Mouse (Mus musculus) urinary bladder, postnatal 36 days (tissue): Measurements from ENCODE around the gene Ndufv1.
"Not testable (repeated sequence)": the region's sequence is repeated elsewhere in the genome, so short reads cannot be mapped to it uniquely, and the experiment has no call there.

ENCODE experiments used
- DNase-seq, 2 experiments: peaks; one replicate each; pipeline ENCODE4 v3.0.0; 2022; ENCODE audit warnings: low spot score in 2 of 2, mixed read lengths in 1 of 2

Gene Ndufv1

DNA sequence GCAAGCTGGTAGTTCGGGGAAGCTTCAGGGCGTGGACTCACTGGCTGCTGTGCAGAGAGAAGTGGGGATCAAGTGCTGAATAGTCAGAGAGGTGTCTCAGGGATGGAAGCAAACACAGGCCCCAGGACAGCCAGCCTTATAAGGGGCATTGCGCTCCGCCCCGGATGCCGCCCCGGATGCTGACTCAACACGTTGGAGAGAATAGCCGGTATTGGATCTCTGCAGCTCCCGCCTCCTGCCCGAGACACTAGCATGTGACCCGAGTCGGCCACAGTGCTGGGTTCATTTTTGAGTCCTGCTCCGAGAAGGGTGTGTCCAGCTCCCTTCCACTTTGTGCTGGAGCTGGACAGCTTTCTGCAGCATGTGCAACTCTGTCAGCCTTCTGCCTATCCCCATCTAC is 29.5 kb upstream of the Ndufv1 start:
- peak; percentile 42 to 65 for DNase-seq

DNA sequence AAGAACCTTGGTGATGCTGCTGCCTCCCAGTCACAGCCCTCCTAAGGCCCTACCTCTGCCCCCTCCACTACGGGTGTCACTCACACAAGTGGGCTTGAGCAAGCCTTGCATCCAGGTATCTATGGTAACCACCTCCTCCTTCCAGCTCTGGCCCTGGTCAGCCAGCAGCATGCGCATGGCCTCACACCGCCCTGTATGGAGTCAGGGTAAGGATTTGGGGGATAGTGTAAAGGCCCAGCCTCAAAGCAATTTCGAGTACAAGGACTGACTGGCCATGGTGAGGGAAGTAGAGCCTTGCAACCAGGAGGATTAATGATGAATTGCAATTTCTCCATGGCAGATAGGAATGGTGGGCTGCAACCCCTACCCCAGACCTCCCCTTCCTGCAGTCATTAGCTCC is 28.9 kb upstream of the Ndufv1 start:
- not testable (repeated sequence) for DNase-seq

DNA sequence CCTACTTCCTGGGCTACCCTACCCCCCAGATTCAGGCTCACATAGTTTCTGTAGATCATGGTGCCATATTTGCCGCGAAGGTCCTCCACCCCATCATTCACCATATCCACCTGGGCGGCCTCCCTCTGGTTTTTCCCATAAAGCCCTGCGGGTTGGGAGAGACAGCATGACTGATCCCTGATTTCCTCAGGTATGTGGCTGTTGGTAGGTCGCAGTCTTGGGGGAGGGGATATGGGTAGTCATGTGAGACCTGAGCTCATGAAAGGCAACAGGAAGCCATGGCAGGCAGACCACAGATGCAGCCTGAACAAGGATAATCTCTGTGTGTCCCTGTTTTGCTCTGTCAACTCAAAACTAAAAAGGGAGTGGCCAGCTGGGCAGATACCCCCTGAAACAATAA is 28.3 kb upstream of the Ndufv1 start:
- not testable (repeated sequence) for DNase-seq

DNA sequence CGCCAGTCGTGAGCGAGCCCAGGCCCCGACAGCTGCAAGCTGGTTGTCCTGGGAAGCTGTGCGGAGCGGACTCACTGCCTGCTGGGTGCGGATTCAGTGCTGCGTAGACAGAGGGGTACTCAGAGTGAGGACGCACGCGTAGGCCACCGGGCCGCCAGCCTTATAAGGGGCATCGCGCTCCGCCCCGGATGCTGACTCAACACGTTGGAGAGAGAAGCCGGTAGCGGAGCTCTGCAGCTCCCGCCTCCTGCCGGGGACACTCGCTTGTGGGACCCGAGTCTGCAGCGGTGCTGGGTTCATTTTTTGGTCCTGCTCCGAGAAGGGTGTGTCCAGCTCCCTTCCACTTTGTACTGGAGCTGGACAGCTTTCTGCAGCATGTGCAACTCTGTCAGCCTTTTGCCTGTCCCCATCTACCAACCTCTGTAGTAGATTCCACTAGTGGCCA is 25.2 kb upstream of the Ndufv1 start, which contains the start of gene Gstp1:
TSS of gene Gstp1 (minus strand) at position 198 of the 445 bp plus-strand sequence.
- DNase-seq = peak; percentile 86 to 91

DNA sequence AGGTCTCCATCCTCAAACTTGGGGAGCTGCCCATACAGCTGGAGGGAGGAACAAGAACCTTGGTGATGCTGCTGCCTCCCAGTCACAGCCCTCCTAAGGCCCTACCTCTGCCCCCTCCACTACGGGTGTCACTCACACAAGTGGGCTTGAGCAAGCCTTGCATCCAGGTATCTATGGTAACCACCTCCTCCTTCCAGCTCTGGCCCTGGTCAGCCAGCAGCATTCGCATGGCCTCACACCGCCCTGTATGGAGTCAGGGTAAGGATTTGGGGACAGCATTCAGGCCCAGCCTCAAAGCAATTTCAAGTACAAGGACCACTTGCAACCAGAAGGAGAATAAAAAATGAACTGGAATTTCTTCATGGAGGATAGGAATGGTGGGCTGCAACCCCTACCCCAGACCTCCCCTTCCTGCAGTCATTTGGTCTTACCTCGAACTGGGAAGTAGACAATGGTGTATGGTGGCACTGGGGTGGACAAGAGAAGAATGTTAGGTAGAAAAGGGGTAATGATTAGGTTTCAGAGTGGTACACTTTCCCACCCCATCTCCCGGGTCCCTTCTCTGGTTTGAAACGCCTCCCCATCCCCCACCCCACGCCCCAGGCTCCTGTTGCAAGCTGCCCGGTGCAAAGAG is 24.7 kb upstream of the Ndufv1 start:
- not testable (repeated sequence) for DNase-seq

DNA sequence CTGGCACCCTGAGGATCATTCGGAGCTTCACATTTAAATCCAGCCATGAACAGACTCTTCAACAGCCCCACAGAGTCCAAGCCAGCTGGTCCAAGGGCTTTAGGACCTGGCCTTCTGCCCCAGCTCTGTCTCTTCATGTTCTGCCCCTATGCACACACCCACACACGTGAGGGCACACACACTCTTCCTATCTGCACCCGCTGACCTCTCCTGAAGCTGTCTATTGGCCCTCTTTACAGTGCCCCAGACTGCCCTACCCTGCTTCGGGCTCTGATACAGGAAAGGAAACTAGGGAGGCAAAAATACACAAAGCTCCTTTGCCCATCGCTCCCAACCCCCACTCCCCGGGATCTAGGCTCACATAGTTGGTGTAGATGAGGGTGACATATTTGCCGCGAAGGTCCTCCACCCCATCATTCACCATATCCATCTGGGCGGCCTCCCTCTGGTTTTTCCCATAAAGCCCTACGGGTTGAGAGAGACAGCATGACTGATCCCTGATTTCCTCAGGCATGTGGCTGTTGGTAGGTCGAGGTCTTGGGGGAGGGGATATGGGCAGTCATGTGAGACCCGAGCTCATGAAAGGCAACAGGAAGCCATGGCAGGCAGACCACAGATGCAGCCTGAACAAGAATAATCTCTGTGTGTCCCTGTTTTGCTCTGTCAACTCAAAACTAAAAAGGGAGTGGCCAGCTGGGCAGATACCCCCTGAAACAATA is 23.9 kb upstream of the Ndufv1 start:
- no peak for DNase-seq

DNA sequence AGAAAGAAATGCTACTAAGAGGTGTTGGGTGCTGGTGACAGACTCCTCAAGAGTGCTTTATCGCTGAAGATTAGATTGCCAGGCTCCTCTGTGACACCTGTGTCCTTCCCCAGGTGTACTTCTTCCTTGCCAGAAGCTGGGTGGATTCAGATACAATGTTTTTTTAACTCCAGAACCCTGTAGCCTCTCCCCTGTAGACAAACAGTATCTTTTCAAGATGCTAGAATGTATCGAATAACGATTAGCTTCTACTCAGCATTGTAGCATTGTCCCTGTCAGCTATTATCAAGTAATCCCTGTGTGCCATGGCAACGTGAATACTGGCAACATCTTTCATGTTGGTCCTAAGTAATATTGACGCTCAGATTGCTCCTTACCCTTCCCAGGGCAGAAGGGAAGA is 21.1 kb upstream of the Ndufv1 start:
- no peak for DNase-seq

DNA sequence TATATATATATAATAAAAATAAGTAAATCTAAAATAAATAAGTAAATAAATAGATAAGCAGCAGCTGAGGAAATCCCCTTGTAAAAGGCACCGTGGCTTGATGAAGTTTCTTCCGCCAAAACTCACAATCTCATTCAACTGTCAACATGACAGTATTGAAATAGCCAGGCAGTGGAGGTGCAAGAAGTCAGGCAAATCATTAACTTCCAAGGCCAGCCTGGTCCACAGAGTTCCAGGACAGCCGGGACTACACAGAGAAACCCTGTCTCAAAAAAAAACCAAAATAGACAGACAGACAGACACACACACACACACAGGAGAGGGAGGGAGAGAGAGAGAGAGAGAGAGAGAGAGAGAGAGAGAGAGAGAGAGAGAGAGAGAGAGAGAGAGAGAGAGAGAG is 20.7 kb upstream of the Ndufv1 start:
- DNase-seq = no peak

DNA sequence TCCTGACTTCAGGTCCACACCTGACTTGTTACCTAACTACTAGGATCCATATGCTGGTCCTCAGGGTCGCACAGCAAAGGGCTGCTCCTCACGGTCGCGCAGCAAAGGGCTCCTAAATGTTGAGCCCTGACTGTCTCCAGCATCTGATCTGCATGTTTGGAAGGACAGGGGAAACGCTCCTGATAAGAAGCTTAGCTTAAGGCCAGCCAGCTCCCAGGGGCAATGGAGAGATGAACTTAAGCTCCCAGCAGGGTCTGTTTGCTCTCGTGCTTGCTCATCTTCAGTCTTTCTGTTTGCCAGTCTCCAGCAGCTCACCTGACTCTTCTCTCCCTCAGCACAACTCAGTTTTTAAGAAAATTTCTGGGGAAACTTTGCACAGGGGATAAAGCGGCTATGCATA is 20.1 kb upstream of the Ndufv1 start:
- no peak for DNase-seq

DNA sequence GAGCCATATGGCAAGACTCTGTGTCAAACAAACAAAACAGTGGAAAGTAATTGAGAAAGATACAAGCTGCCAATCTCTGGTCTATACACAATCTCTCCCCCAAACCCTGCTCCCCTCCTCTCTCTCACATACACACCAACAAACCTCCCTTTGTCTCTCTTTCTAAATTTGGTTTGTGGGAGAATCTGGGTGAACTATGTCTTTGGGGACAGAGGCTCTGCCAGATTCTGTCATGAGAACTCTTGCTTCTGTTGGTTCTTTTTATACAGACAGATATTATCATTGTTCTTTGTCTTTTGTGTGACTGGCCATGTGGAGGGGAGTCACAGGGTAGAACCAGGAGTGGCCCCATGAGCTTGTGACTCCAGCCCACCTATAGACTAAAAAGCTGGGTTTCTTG is 15.0 kb upstream of the Ndufv1 start:
- no peak for DNase-seq

DNA sequence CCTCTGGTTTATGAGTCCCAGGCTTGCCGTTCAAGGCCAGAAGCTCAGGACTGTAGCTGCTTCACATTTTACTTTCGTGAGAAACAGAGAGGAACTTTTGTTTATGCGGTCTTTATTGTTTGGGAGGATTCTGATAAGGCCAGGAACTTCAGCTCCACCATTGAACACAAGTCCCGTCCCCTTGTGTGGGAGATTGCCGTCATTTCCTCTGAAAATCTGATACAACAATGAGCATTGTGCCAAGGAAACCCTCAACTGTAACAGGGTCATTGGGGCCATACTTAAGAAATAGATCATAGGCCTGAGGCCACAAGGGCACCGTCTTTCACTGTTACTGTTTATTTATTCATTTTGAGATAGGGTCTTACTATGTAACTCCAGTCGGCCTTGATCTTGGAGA is 10.6 kb upstream of the Ndufv1 start:
- DNase-seq = no peak

DNA sequence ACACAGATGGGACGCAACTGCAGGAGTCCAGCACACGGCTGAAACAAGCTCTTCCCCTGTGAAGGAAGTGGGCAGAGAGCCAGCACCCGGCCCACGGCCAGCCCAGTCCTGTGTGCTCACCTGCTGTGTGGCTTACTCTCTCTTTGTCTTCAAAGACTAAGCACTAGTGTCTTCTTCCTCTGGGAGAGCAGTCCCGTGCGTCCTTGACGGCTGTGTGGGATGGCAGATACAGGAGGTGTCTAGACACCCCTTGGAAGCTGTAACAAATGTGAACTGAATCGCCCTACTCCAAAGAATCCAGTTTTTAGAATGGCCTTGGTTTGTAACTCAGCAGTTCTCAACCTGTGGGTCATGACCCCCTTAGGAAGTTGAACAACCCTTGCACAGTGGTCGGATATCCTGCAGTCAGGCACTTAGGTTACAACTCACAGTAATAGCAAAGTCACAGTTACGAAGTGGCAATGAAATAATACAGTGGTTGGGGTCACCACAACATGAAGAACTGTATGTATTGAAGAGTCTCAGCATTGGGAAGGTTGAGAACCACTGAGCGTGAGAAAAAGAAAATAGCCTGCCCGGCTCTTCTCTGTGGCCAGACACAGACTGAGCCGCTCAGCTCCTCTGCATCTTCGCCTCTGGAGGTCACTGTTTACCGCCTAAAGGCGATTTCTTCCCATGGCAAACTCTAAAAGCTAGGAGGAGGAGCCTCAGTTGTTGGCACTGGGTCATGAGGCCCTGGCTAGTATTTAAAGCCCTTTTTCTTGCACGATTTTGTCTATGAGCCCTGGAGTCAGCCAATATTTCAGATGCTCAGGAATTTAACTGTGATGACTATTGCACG is 6.4 kb upstream of the Ndufv1 start:
- DNase-seq = peak; percentile 81 to 88

DNA sequence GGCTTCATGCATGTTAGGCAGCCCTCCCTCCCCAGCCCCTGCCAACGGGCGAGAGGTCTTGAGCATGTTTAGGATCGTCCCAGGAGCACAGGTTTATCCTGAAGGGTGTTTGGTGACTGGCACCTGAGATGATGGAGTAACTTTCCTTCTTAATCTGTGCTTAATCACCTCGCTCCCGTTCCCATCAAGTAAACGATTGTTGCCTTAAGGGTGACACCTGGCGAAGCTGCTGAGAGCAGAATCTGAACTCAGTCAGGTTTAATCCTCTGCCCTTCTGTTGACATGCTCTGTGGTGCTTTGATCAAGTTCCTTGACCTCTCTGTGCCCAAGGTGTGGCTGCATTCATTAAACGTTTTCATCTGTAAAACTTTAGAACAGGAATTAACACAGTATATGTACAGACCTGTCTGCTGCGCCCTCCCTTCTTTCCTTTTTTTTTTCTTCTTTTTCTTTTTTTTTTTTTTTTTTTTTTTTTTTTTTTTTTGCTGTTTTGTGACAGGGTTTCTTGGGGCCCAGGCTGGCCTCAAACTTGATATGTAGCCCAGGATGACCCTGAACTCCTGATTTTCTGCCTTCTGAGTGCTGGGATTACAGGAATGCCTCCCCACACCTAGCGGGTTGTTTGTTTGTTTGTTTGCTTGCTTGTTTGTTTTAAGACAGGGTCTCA is 5.4 kb upstream of the Ndufv1 start:
- DNase-seq = no peak

DNA sequence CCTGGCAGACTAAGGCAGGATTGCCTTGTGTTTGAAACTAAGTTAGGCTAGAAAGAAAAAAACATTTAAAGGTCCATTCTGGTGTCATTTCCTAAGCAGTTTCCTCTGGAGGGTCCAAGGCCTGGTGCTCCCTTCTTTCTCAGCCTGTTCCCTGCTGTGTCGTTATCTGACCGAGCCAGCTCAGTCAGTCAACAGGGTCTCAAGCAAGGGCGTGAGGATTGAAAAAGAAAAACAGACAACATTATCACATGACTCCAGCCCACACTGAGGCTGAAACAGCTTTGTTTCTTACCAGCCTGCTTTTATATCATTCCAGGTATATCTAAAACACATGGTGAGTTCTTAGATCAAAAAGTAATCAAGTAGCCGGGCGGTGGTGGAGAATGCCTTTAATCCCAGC is 3.0 kb upstream of the Ndufv1 start:
- DNase-seq = no peak

DNA sequence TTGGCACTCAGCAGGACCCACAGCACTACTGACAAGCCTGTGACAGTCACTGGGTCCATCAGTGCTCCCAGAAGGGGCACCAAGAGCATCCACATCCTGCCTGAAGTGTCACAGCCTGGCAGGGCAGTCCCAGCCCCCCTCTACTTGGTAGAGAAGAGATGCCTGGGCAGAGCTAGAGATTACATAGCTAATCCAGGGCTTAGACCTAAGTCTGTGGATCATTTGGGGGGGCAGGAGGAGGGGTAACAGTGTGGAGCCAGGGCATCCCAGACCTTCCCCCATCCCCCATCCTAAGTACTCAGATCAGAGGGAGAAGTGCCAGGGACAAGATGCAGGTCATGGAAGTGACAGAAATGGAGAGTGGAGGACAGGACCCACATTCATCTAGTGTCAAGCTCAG is 2.2 kb upstream of the Ndufv1 start:
- no peak for DNase-seq

DNA sequence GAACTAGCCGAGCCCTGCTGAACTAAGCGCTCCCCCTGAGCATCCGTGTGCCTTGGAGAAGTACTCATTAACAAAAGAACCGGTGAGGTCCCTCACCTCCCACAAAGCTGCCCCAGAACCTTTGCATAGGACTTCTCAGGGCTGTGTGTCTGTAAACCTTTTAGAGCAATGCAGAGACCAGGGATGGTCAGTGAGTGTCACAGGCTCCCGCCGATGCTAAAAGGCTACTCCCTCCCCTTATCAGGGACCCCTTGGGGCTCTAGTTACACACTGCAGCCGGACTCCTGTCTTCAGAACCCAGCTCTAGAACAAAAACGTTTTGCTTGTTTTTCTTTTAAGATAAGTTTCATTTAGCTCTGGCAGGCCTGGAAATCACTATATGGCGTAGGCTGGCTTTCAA is 460 bp upstream of the Ndufv1 start:
- no peak for DNase-seq

DNA sequence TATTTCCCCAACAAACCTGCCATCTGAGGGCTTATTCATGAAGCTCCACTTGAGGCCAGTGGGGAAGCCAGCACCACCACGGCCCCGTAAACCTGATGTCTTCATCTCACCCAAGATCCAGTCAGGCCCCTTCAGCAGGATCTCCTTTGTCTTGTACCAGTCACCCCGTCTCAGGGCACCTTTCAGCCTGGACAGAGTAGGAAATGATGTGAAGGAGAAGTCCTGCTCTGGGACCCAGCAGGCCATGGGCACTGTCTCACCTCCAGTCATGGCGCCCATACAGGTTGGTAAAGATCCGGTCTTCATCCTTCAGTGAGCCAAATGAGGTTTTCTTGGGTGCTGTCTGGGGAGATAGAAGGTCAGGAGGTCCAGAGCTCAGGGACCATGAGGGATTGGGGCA is 1.5 kb downstream of the Ndufv1 start:
- DNase-seq = no peak

DNA sequence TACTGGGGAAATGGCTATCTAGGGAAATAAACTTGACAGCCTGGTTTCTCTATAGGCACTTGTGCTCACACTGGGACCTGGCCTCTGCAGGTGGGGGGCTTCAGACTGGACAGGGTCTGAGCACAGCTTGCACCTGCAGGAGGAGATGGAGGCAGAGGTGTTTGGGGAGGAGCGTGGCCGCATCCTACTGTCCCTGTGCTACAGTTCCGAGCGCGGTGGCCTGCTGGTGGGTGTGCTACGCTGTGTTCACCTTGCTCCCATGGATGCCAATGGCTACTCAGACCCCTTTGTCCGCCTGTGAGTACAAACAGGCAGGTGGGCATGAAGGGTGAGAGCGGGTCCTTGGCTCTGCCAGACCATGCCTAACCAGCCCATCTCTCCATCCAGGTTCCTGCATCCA is 6.6 kb downstream of the Ndufv1 start:
- DNase-seq = no peak

DNA sequence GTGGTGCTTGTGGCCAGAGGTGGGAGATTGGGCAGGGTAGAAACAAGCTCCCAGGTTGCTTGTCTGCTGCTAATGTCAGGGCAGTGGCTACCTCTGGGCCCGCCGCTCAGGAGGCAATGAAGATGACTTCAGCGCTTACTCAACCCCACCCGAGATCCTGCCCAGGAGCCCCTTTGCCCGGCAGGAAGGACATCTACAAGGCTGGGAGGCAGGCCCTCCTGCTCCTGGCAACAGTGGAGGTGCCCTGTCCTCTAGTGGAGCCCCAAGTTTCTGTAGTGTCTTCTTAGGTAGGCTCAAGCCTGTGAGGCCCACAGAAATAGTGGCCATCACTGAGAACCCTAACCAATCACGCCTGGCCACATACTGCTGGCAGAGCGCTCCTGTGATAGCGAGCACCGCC is 7.5 kb downstream of the Ndufv1 start:
- DNase-seq = no peak

DNA sequence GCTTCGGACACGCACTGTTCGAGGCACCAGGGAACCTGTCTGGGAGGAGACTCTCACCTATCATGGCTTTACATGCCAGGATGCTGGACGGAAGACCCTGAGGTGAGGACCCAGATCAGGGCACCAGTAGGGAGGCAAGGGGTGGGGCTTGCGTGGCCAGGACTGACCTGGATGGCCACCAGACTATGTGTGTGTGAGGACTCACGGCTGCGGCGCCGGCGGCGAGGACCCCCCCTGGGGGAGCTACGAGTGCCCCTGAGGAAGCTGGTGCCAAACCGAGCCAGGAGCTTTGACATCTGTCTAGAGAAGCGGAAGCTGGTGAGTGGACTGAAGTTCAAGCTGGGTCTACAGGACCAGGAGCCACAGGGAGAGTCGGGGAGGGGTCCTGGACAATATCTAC is 8.3 kb downstream of the Ndufv1 start:
- no peak for DNase-seq

DNA sequence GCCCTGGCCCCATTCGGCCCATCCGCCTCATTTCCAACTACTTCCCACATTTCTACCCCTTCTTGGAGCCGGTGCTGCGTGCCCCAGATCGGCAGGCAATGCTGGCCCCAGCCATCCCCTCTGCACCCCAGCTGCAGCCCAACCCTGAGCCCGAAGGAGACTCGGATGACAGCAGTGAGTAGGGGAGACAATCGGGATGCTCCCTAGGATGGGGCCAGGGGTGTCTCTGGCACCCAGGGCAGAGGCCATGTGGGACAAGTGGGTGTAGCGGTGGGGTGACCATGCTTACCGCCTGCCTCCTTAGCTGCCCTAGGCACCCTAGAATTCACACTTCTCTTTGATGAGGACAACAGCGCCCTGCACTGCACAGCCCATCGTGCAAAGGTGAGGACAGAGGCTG is 9.0 kb downstream of the Ndufv1 start:
- DNase-seq = no peak

DNA sequence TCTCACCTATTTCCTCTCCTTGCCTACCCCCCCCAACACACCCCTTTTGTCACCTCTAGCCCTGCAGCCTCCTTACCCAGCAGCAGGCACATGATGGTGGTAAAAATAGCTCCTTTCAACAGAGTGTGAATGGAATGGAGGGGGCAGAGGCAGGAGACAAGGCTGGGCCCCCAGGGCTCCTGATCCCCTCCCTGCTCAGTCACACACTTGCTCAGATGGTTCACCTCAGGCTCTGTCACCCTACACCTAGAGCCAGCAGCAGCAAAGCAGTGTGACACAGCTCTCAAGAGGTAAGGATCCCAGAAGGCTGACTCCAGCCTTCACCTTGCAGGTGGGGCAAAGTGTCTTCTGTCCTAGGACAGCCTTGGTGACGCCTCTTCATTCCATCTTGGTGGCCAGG is 9.5 kb downstream of the Ndufv1 start, which contains the start of gene Doc2g:
TSS of gene Doc2g (plus strand) at position 202 of the 400 bp plus-strand sequence.
- no peak for DNase-seq
